24 mouse cellular contexts compared by ENCODE assay signal in genomic region chr3:86714446-86714845, GRCm38 (mm10).
DNase-seq lines count a peak whose midpoint lies in the region; ATAC-seq and TF ChIP-seq lines count a peak whose summit lies in the region.
"Had no signal": no experiment of that assay in that cellular context is flagged by ENCODE, and none has a peak within 500 bp of the region (broad histone marks: within the 10 kb centered on the region; RNA-seq: fewer than 3 reads in every experiment).

No protein-coding gene starts in this region.

- ATAC-seq in midbrain, embryonic 14.5 days (ENCODE audit: low FRiP score, low TSS enrichment): no peak
- no peak for ATAC-seq in midbrain, postnatal 0 days (ENCODE audit: low FRiP score)
- ATAC-seq in embryonic facial prominence, embryonic 14.5 days (ENCODE audit: low read depth): no peak
- ATAC-seq in intestine, postnatal 0 days: no peak
- ATAC-seq in megakaryocyte, adult 5-6 weeks (ENCODE audit: poor library complexity, severe bottlenecking): no peak
- ATAC-seq: activated CD4-positive, CD25-positive, alpha-beta regulatory T cell, adult 4 months; forebrain, embryonic 15.5 days; Patski had no signal

- peaks cover 15% of the 10 kb centered on the region for H3K4me1 ChIP-seq in midbrain, embryonic 14.5 days (ENCODE audit: control insufficient read depth, insufficient read depth, low read length)
- H3K4me1 ChIP-seq in midbrain, postnatal 0 days (ENCODE audit: insufficient read depth, low read length): no peaks in the 10 kb centered on the region
- no peaks in the 10 kb centered on the region for H3K4me1 ChIP-seq in embryonic facial prominence, embryonic 14.5 days (ENCODE audit: control insufficient read depth, insufficient read depth, low read length)
- H3K4me1 ChIP-seq in intestine, postnatal 0 days (replicated peaks; ENCODE audit: control insufficient read depth, insufficient read depth, low read length): no peaks in the 10 kb centered on the region
- no peaks in the 10 kb centered on the region for H3K4me1 ChIP-seq in small intestine, adult 2 months (ENCODE audit: control insufficient read depth, insufficient read depth, insufficient read length, low read length)
- H3K4me1 ChIP-seq: embryonic facial prominence, embryonic 15.5 days; heart, embryonic 15.5 days had no signal

- intact Hi-C loops in left cerebral cortex, postnatal 4 days (cut with DNase I): no loop called here

- no peak for TF ChIP-seq POLR2A in small intestine, adult 2 months (IDR thresholded peaks at IDR 0.05; ENCODE audit: low read depth, low read length)

- TF ChIP-seq CTCF in midbrain, postnatal 0 days (IDR thresholded peaks at IDR 0.05): no peak
- no peak for TF ChIP-seq CTCF in intestine, postnatal 0 days (IDR thresholded peaks at IDR 0.05; ENCODE audit: low read depth)
- no peak for TF ChIP-seq CTCF in small intestine, adult 2 months (IDR thresholded peaks at IDR 0.05; ENCODE audit: extremely low read depth, insufficient read length, insufficient replicate concordance, low read depth, low read length)

- H3K27ac ChIP-seq in midbrain, embryonic 14.5 days (replicated peaks; ENCODE audit: low read depth, low read length): 0 out of 2 replicates have a peak overlapping the region, but pooled peaks have one; percentile 13
- no peak overlapping the region for H3K27ac ChIP-seq in midbrain, postnatal 0 days (ENCODE audit: low read depth, low read length)
- H3K27ac ChIP-seq in embryonic facial prominence, embryonic 14.5 days (replicated peaks; ENCODE audit: low read depth, low read length): 0 out of 2 replicates have a peak overlapping the region, but pooled peaks have one; percentile 44
- no peak overlapping the region; the same call in 1 of the 2 replicates for H3K27ac ChIP-seq in intestine, postnatal 0 days (ENCODE audit: low read depth, low read length)
- H3K27ac ChIP-seq in small intestine, adult 2 months (ENCODE audit: insufficient read depth, low read depth, low read length): peak overlapping the region; percentile 47; the same call in 1 of the 2 replicates
- H3K27ac ChIP-seq: embryonic facial prominence, embryonic 15.5 days; forebrain, embryonic 10.5 days; forebrain, embryonic 15.5 days; heart, embryonic 15.5 days; hindbrain, embryonic 15.5 days had no signal

- no peaks in the 10 kb centered on the region for H3K9me3 ChIP-seq in midbrain, embryonic 14.5 days (ENCODE audit: control insufficient read depth, low read length)
- no peaks in the 10 kb centered on the region for H3K9me3 ChIP-seq in midbrain, postnatal 0 days (ENCODE audit: low read length)
- no peaks in the 10 kb centered on the region for H3K9me3 ChIP-seq in embryonic facial prominence, embryonic 14.5 days (ENCODE audit: control insufficient read depth, low read length)
- H3K9me3 ChIP-seq in intestine, postnatal 0 days (ENCODE audit: control insufficient read depth): no peaks in the 10 kb centered on the region
- H3K9me3 ChIP-seq: embryonic facial prominence, embryonic 15.5 days; forebrain, embryonic 10.5 days; forebrain, embryonic 15.5 days; heart, embryonic 15.5 days; hindbrain, embryonic 15.5 days had no signal

- no peak overlapping the region for H3K9ac ChIP-seq in midbrain, embryonic 14.5 days (replicated peaks; ENCODE audit: low read length)
- no peak overlapping the region for H3K9ac ChIP-seq in midbrain, postnatal 0 days (replicated peaks; ENCODE audit: low read length, poor library complexity, severe bottlenecking)
- H3K9ac ChIP-seq in embryonic facial prominence, embryonic 14.5 days (ENCODE audit: low read depth, low read length): no peak overlapping the region
- H3K9ac ChIP-seq in intestine, postnatal 0 days (ENCODE audit: low read depth, low read length): no peak overlapping the region
- H3K9ac ChIP-seq: embryonic facial prominence, embryonic 15.5 days; forebrain, embryonic 15.5 days; heart, embryonic 15.5 days; hindbrain, embryonic 15.5 days had no signal

- no peak overlapping the region for H3K4me2 ChIP-seq in midbrain, embryonic 14.5 days (ENCODE audit: low read length)
- H3K4me2 ChIP-seq in midbrain, postnatal 0 days (ENCODE audit: low read depth, low read length, poor library complexity, severe bottlenecking): no peak overlapping the region
- H3K4me2 ChIP-seq in embryonic facial prominence, embryonic 14.5 days (ENCODE audit: low read depth, low read length): no peak overlapping the region
- H3K4me2 ChIP-seq in intestine, postnatal 0 days (replicated peaks; ENCODE audit: low read depth): 0 out of 2 replicates have a peak overlapping the region, but pooled peaks have one; percentile 9
- H3K4me2 ChIP-seq: embryonic facial prominence, embryonic 15.5 days; forebrain, embryonic 15.5 days; heart, embryonic 11.5 days; heart, embryonic 15.5 days; hindbrain, embryonic 15.5 days had no signal

- DNase-seq in midbrain, embryonic 14.5 days: no peak
- no peak for DNase-seq in midbrain, postnatal 0 days (ENCODE audit: low spot score)
- no peak for DNase-seq in embryonic facial prominence, embryonic 14.5 days (ENCODE audit: low spot score)
- DNase-seq in heart, adult 9 months (ENCODE audit: low spot score in 2 of 2): no peak
- DNase-seq in left cerebral cortex, postnatal 4 days: no peak
- DNase-seq: adrenal gland, postnatal 14 days; cerebellum, adult 2 months; cerebellum, postnatal 10 days; heart, adult 18-20 months; heart, postnatal 14 days; kidney, adult 11 months had no signal

- WGBS in midbrain, embryonic 14.5 days: 46% methylated on average over 2 of the region's 2 CpGs
- WGBS in midbrain, postnatal 0 days: 67% methylated on average over 2 of the region's 2 CpGs
- 50% methylated on average over 2 of the region's 2 CpGs for whole genome bisulfite sequencing in embryonic facial prominence, embryonic 14.5 days
- whole genome bisulfite sequencing in intestine, postnatal 0 days: 25% methylated on average over 2 of the region's 2 CpGs
- WGBS in small intestine, adult 2 months: 66% methylated on average over 2 of the region's 2 CpGs

- no peaks in the 10 kb centered on the region for H3K27me3 ChIP-seq in midbrain, embryonic 14.5 days (ENCODE audit: control insufficient read depth, insufficient read depth, low read length)
- H3K27me3 ChIP-seq in midbrain, postnatal 0 days (ENCODE audit: insufficient read depth, low read length): no peaks in the 10 kb centered on the region
- H3K27me3 ChIP-seq in embryonic facial prominence, embryonic 14.5 days (replicated peaks; ENCODE audit: control insufficient read depth, insufficient read depth, low read length): no peaks in the 10 kb centered on the region
- no peaks in the 10 kb centered on the region for H3K27me3 ChIP-seq in intestine, postnatal 0 days (replicated peaks; ENCODE audit: control insufficient read depth, insufficient read depth, low read length)
- no peaks in the 10 kb centered on the region for H3K27me3 ChIP-seq in small intestine, adult 2 months (ENCODE audit: control insufficient read depth, insufficient read depth, low read length)
- H3K27me3 ChIP-seq: CH12.LX; embryonic facial prominence, embryonic 15.5 days; heart, embryonic 15.5 days; hindbrain, embryonic 15.5 days; Patski had no signal

- no peaks in the 10 kb centered on the region for H3K36me3 ChIP-seq in midbrain, embryonic 14.5 days (ENCODE audit: control insufficient read depth, insufficient read depth, low read length)
- no peaks in the 10 kb centered on the region for H3K36me3 ChIP-seq in midbrain, postnatal 0 days (ENCODE audit: insufficient read depth, low read length)
- H3K36me3 ChIP-seq in embryonic facial prominence, embryonic 14.5 days (ENCODE audit: control insufficient read depth, insufficient read depth, low read length): no peaks in the 10 kb centered on the region
- H3K36me3 ChIP-seq in intestine, postnatal 0 days (ENCODE audit: control insufficient read depth, insufficient read depth): no peaks in the 10 kb centered on the region
- peaks cover 5% of the 10 kb centered on the region; the same call in 1 of the 2 replicates for H3K36me3 ChIP-seq in small intestine, adult 2 months (ENCODE audit: control insufficient read depth, insufficient read depth, low read length)
- H3K36me3 ChIP-seq: embryonic facial prominence, embryonic 15.5 days; forebrain, embryonic 10.5 days; forebrain, embryonic 15.5 days; heart, embryonic 15.5 days; hindbrain, embryonic 15.5 days had no signal

- H3K4me3 ChIP-seq in midbrain, embryonic 14.5 days (replicated peaks; ENCODE audit: low read depth, low read length): no peak overlapping the region
- no peak overlapping the region for H3K4me3 ChIP-seq in midbrain, postnatal 0 days (ENCODE audit: low read depth, low read length)
- no peak overlapping the region for H3K4me3 ChIP-seq in embryonic facial prominence, embryonic 14.5 days (ENCODE audit: low read depth, low read length)
- H3K4me3 ChIP-seq in intestine, postnatal 0 days (ENCODE audit: low read depth, low read length): no peak overlapping the region
- H3K4me3 ChIP-seq in small intestine, adult 2 months (ENCODE audit: low read depth, low read length): no peak overlapping the region
- H3K4me3 ChIP-seq: embryonic facial prominence, embryonic 15.5 days; erythroblast, embryonic 14.5 days; forebrain, embryonic 10.5 days; forebrain, embryonic 15.5 days; heart, embryonic 15.5 days; hindbrain, embryonic 15.5 days had no signal

Comparison
In these comparisons a context has a peak if more than half of its experiments do, and no peak if none do; other contexts are left out.
1. H3K27ac ChIP-seq: peak in midbrain, embryonic 14.5 days (single experiment), embryonic facial prominence, embryonic 14.5 days (single experiment) and small intestine, adult 2 months (single experiment); none in midbrain, postnatal 0 days (single experiment) and intestine, postnatal 0 days (single experiment).